Mouse (Mus musculus) neural tube, embryonic 14.5 days (tissue): ENCODE results near the gene Arhgef3. TPM values are rescaled to one million over a fixed set of nuclear protein-coding genes. Genes with fewer than 3 reads are reported as not detected.

Experiments used
- ATAC-seq: fragments of 200-750 bp; cut with Nextera tagmentation; 2 replicates; pipeline ENCODE4 v1.8.0; 2017; ENCODE audit warnings: low read depth, mild to moderate bottlenecking, moderate TSS enrichment, moderate library complexity
- H3K27ac ChIP-seq: fragments of 300-500 bp; sonication (generic); 2 replicates; pipeline ENCODE4 v1.5.1; 2014; ENCODE audit warnings: low read depth, mild to moderate bottlenecking, control low read depth, low read length, moderate library complexity, mixed read lengths
- H3K27me3 ChIP-seq: fragments of 300-500 bp; sonication (generic); 2 replicates; pipeline ENCODE4 v1.6.1; 2014; ENCODE audit warnings: low read length; ENCODE audit not compliant: control insufficient read depth, insufficient read depth
- H3K36me3 ChIP-seq: fragments of 300-500 bp; sonication (generic); 2 replicates; pipeline ENCODE4 v1.6.1; 2014; ENCODE audit warnings: low read length, mixed read lengths; ENCODE audit not compliant: control insufficient read depth, insufficient read depth
- H3K4me1 ChIP-seq: fragments of 300-500 bp; sonication (generic); 2 replicates; pipeline ENCODE4 v1.6.1; 2014; ENCODE audit warnings: low read length; ENCODE audit not compliant: control insufficient read depth, insufficient read depth
- H3K4me2 ChIP-seq: fragments of 300-500 bp; sonication (generic); 2 replicates; pipeline ENCODE4 v1.6.1; 2014; ENCODE audit warnings: mild to moderate bottlenecking, low read depth, low read length, control low read depth
- H3K4me3 ChIP-seq: fragments of 300-500 bp; sonication (generic); 2 replicates; pipeline ENCODE4 v1.5.1; 2014; ENCODE audit warnings: low read depth, low read length, control low read depth, mixed read lengths
- H3K9ac ChIP-seq: fragments of 300-500 bp; sonication (generic); replicated peaks from 2 replicates; pipeline ENCODE4 v1.6.1; 2014; ENCODE audit warnings: low read depth, mild to moderate bottlenecking, control low read depth, low read length, mixed read lengths
- H3K9me3 ChIP-seq: fragments of 300-500 bp; sonication (generic); 2 replicates; pipeline ENCODE4 v1.6.1; 2016; ENCODE audit warnings: low read length; ENCODE audit not compliant: control insufficient read depth
- WGBS: fragments of 180-500 bp; shearing (Covaris S2); extraction: QIAGEN DNeasy Blood & Tissue Kit; methylation state at CpG from one replicate; pipeline ENCODE4 v1.1.7; 2014; 5-methylcytosine and 5-hydroxymethylcytosine counted together
- polyA plus RNA-seq: library from polyadenylated mRNA; unstranded; fragments of >200 nt; fragmentation: Nextera tagmentation; extraction: Ambion mirVana; gene quantifications from 2 replicates; pipeline ENCODE4 v1.2.1, GENCODE M21; 2014

The Arhgef3 gene
- polyA plus RNA-seq, 1 experiment from 2014 or later, result 13.4 TPM

GRCm38 (mm10) chr14:27422301-27422700 lies 307.6 kb downstream of the Arhgef3 start:
- Histone ChIP-seq H3K4me3 (no peak overlapping the region), H3K36me3 (no peaks in the 10 kb centered on the region)
- 95% methylated on average over 1 of the region's 1 CpGs for WGBS

GRCm38 (mm10) chr14:27428573-27428972 lies 313.9 kb downstream of the Arhgef3 start, which contains the start of gene Fam208a:
TSS of gene Fam208a (plus strand) at chr14:27428834.
- H3K9me3 ChIP-seq, result 0 out of 2 replicates have a peak, but pooled peaks cover 6% of the 10 kb centered on the region
- H3K36me3 ChIP-seq, result no peaks in the 10 kb centered on the region; the same call in 1 of the 2 replicates
- ATAC-seq, result peak; percentile 97
- peak within 1 kb of the TSS; percentile 68 for H3K4me2 ChIP-seq
- no peaks in the 10 kb centered on the region for H3K27me3 ChIP-seq
- peak within 1 kb of the TSS; percentile 95 for H3K9ac ChIP-seq
- H3K27ac ChIP-seq, result peak within 1 kb of the TSS; percentile 100
- peak within 1 kb of the TSS; percentile 75 for H3K4me3 ChIP-seq
- 0 out of 2 replicates have a peak, but pooled peaks cover 3% of the 10 kb centered on the region for H3K4me1 ChIP-seq
- WGBS, result 2% methylated on average over 43 of the region's 43 CpGs

More at GRCm38 (mm10) chr14:27422301-27422700, 307.6 kb downstream of the Arhgef3 start:
- H3K27me3 ChIP-seq, result no peaks in the 10 kb centered on the region
- no peaks in the 10 kb centered on the region for H3K9me3 ChIP-seq
- H3K4me1 ChIP-seq, result no peaks in the 10 kb centered on the region
- H3K27ac ChIP-seq, result no peak overlapping the region
- H3K4me2 ChIP-seq, result no peak overlapping the region
- H3K9ac ChIP-seq, result no peak overlapping the region
- ATAC-seq, result no peak

- Histone ChIP-seq H3K4me2 (peak overlapping the region; percentile 68), H3K27ac (peak overlapping the region; percentile 100), H3K4me3 (peak overlapping the region; percentile 75), H3K9me3 (0 out of 2 replicates have a peak, but pooled peaks cover 6% of the 10 kb centered on the region), H3K36me3 (no peaks in the 10 kb centered on the region; the same call in 1 of the 2 replicates), H3K27me3 (no peaks in the 10 kb centered on the region), H3K9ac (peak overlapping the region; percentile 95), H3K4me1 (0 out of 2 replicates have a peak, but pooled peaks cover 3% of the 10 kb centered on the region)
- under 1% methylated on average over 77 of the region's 78 CpGs for WGBS
- peak; percentile 90 for ATAC-seq
Observed at GRCm38 (mm10) chr14:27428973-27429711, 314.4 kb downstream of the Arhgef3 start.

- peak overlapping the region; percentile 68 for H3K4me2 ChIP-seq
- H3K4me1 ChIP-seq, result 0 out of 2 replicates have a peak, but pooled peaks cover 3% of the 10 kb centered on the region
- H3K9ac ChIP-seq, result no peak overlapping the region
- no peaks in the 10 kb centered on the region for H3K27me3 ChIP-seq
- 0 out of 2 replicates have a peak, but pooled peaks cover 6% of the 10 kb centered on the region for H3K9me3 ChIP-seq
- ATAC-seq, result no peak
- 93% methylated on average over 4 of the region's 4 CpGs for WGBS
- H3K27ac ChIP-seq, result no peak overlapping the region
- H3K36me3 ChIP-seq, result no peaks in the 10 kb centered on the region; the same call in 1 of the 2 replicates
- no peak overlapping the region for H3K4me3 ChIP-seq
Observed at GRCm38 (mm10) chr14:27430280-27430679, 315.6 kb downstream of the Arhgef3 start.

- H3K4me1 ChIP-seq, result 0 out of 2 replicates have a peak, but pooled peaks cover 3% of the 10 kb centered on the region
- 99% methylated on average over 2 of the region's 2 CpGs for WGBS
- no peak overlapping the region for H3K4me3 ChIP-seq
- H3K27me3 ChIP-seq, result no peaks in the 10 kb centered on the region
- no peak overlapping the region for H3K4me2 ChIP-seq
- no peak overlapping the region for H3K9ac ChIP-seq
- no peak overlapping the region for H3K27ac ChIP-seq
- no peaks in the 10 kb centered on the region; the same call in 1 of the 2 replicates for H3K36me3 ChIP-seq
- 0 out of 2 replicates have a peak, but pooled peaks cover 6% of the 10 kb centered on the region for H3K9me3 ChIP-seq
- no peak for ATAC-seq
Observed at GRCm38 (mm10) chr14:27432064-27432463, 317.4 kb downstream of the Arhgef3 start.

GRCm38 (mm10) chr14:27436116-27436515 lies 321.4 kb downstream of the Arhgef3 start:
- 97% methylated on average over 1 of the region's 1 CpGs for WGBS
- no peak overlapping the region for H3K4me3 ChIP-seq
- no peak for ATAC-seq
- no peaks in the 10 kb centered on the region for H3K4me1 ChIP-seq
- H3K27me3 ChIP-seq, result no peaks in the 10 kb centered on the region
- no peak overlapping the region for H3K4me2 ChIP-seq
- no peaks in the 10 kb centered on the region for H3K9me3 ChIP-seq
- no peak overlapping the region for H3K9ac ChIP-seq
- H3K36me3 ChIP-seq, result no peaks in the 10 kb centered on the region; the same call in 1 of the 2 replicates
- no peak overlapping the region for H3K27ac ChIP-seq

- WGBS, result 88% methylated on average over 3 of the region's 3 CpGs
- ATAC-seq, result no peak
- H3K4me3 ChIP-seq, result no peak overlapping the region
- no peaks in the 10 kb centered on the region for H3K9me3 ChIP-seq
- no peaks in the 10 kb centered on the region for H3K4me1 ChIP-seq
- H3K4me2 ChIP-seq, result no peak overlapping the region
- peaks cover under 1% of the 10 kb centered on the region; the same call in 1 of the 2 replicates for H3K36me3 ChIP-seq
- no peak overlapping the region for H3K27ac ChIP-seq
- H3K9ac ChIP-seq, result no peak overlapping the region
- H3K27me3 ChIP-seq, result no peaks in the 10 kb centered on the region
Observed at GRCm38 (mm10) chr14:27436826-27437225, 322.1 kb downstream of the Arhgef3 start.

GRCm38 (mm10) chr14:27440921-27441320 lies 326.2 kb downstream of the Arhgef3 start:
- Histone ChIP-seq H3K9ac (no peak overlapping the region), H3K4me1 (no peaks in the 10 kb centered on the region), H3K4me3 (no peak overlapping the region), H3K4me2 (no peak overlapping the region), H3K27me3 (no peaks in the 10 kb centered on the region), H3K27ac (no peak overlapping the region), H3K9me3 (no peaks in the 10 kb centered on the region), H3K36me3 (peaks cover 23% of the 10 kb centered on the region)
- ATAC-seq, result no peak

GRCm38 (mm10) chr14:27444851-27445281 lies 330.2 kb downstream of the Arhgef3 start:
- Histone ChIP-seq H3K36me3 (peaks cover 36% of the 10 kb centered on the region), H3K4me1 (no peaks in the 10 kb centered on the region), H3K9me3 (no peaks in the 10 kb centered on the region), H3K9ac (no peak overlapping the region), H3K27ac (no peak overlapping the region), H3K4me2 (no peak overlapping the region), H3K4me3 (no peak overlapping the region), H3K27me3 (no peaks in the 10 kb centered on the region)
- ATAC-seq, result no peak
- 77% methylated on average over 2 of the region's 2 CpGs for WGBS
